Mouse (Mus musculus): Measurements from ENCODE around the gene Vsx1.

The Vsx1 gene

DNA sequence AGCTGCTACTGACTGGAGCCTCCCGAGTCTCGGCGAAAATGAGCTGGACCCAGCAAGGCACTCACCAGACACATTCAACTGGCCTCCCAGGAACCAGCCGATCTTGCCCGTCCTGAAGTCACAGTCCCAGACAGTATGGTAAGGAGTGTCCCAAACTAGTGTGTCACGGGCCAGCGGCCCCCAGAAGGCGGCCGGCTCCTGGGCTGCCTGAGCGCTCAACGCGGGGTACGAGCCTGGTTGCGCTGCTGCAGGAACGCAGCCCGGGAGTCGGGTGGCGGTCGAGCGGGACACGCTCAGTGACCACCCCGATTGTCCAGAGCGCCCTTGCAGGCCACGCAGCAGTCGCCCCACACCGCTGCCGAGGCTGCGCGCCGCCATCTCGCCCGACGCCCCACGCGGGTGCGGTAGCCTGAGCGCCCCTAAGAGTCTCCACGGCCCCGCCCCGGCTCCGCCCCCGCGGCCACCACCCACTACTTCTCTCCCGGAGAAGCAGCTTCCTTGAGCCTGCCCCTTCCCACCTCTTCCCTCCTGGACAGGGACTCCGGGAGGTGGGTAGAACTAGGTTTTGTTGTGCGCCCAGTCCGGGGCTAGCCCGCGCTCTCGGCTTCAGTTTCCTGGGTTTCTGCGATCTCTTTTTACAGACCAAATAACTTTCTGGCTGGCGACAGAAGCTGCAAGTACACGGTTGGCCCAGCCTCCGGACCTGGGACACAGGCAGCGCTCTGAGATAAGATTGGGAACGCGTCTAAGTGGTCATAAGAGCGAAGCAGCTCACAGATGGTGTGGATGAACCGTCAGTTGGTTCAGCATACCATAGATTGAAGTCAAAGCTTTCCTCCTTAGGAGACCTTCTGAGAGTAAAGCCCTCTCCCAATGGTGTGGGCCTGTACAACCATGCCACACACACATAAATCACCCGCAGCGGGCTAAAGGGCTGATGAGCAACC is 21.1 kb downstream of the Vsx1 start, which contains the start of gene Acss1:
Gene Acss1 (minus strand): TSS at position 681 of the 947 bp plus-strand sequence.
- in situ Hi-C loops (cut with MboI, MseI), result no loop called here

DNA sequence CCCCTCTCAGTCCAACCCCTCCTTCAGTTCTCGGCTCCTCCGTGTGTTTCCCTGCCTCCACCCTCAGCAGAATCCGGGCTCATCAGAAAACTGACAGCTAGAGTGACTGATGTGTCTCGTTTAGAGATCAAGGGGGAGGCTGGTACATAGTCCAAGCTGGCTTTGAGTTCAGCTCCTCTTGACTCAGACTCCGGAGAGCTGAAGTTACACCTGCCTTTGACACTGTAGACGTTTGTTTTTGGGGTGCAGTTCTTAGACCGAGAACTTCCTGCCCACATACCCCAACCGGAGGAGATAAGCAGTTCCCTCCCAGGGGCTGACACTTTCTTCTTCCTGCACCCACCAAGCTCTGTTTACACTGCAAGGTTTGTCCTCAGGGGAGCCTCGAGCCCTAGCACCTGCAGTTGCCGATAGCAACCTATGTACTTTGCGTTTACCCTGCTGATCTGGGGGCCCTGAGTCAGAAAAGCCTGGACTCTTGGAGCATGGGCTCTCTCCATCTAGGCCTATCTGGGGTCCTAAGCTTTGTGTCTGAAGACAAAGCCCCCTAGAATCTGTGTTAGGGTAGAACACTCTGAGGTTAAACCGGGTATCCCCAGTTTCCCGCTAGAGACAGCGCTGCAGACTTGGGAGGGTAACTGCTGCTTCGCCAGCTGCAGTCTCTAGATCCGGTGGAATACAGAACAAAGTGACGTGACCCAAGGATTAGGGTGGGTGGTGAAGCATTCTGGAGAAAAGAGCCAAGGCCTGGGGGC is 21.9 kb downstream of the Vsx1 start:
- in situ Hi-C loops (cut with MboI, MseI), result no loop called here

GRCm38 (mm10) chr2:150666723-150667064 is 22.5 kb downstream of the Vsx1 start:
- in situ Hi-C loops (cut with MboI, MseI), result no loop called here

DNA sequence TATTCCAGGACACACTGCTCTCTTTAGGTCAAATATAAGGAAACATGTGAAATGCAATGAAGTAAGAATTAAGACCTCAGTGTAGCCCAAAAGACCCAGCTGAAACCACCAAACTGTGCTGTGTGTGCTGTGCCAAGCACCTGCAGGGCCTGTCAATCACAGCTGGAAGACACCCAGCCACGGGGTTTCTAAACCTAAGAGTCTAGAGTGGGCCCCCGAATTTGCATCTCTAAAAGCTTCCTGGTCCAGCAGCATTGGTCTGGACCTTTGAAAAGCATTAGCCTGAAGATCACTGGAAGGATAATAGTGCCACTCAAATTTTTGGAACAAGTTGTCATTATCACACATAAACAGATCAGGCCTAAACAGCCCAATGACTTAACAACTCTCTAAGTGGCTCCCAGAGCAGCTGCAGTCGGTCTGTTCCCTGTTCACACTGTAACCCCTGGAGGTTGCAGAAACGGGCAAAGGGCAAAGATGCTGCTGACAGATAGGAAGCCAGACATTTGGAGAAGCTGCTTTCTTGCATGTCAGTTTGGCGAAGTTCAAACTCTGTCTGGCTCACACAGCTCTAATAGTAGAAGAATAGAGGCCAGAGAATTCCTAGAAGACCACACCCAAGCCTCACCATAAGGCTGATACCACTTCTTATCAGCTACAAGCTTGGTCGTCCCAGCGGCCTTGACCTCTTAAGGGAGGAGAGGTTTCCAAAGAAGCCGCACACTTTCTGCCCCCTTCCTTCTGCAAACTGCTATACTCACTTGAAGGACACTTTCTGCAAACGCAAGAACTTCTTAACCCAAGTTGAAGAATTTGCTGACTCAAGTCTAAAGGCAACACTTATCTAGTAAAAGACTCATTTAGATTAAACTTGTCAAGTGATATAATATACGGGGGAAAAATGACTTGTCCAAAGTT is 23.4 kb downstream of the Vsx1 start:
- in situ Hi-C loops (cut with MboI, MseI), result no loop called here

- in situ Hi-C loops (cut with MboI, MseI), result no loop called here
Observed at GRCm38 (mm10) chr2:150665006-150665405, 24.2 kb downstream of the Vsx1 start.

DNA sequence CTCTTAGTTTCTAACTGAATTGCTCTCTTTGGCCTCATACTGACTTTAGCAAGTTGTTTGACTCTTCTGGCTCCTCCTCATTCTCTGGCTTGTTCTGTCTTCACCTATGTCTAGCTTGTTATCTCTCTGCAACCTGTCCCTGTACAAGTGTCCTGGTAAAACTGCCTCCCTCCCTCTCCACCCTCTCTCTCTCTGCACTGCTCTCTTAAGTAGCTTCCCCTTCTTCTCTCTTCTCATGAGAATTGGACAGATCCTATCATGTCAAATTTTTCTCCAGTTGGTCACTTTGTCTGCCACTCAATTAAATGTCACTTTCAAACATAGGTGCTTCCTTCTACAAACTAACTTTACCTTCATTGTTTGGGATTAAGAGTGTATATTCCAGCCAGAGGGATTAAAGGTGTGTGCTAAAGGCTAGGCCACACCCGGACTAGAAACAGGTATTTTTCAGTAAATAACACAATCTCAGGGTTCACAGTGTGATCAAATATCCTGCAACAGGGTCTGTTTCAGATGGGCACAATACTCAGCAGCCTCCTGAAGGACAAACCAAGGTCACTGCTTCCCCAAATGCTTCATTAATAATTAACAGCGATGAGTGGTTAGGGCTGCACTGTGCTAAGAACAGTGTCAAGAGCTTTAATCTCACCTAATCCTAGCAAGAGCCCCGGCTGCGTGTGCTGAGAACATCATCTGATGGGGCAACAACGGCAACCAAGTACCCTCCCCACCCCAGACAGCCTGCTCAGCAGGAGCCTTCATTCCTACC is 24.8 kb downstream of the Vsx1 start:
- in situ Hi-C loops (cut with MboI, MseI), result no loop called here

DNA sequence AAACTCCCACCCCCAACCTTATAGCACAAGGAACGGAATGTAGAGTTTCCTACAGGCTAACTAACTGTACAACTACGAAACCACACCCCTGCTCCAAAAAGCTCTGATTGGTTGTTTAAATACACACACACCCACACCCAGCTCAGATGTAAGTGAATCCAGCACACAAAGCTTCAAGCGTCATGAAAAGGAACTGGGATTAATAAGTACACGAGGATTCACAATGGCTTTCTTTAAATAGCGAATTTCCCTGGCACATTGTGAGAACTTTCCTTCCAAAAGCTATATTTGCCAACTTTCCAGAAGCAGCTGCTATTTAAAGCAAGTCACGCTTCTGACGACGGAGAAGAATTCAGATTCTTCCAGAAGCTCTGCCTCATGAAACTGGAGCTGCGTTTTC is 25.9 kb downstream of the Vsx1 start:
- in situ Hi-C loops (cut with MboI, MseI), result no loop called here

GRCm38 (mm10) chr2:150662007-150662406 is 27.2 kb downstream of the Vsx1 start:
- in situ Hi-C loops (cut with MboI, MseI), result no loop called here

DNA sequence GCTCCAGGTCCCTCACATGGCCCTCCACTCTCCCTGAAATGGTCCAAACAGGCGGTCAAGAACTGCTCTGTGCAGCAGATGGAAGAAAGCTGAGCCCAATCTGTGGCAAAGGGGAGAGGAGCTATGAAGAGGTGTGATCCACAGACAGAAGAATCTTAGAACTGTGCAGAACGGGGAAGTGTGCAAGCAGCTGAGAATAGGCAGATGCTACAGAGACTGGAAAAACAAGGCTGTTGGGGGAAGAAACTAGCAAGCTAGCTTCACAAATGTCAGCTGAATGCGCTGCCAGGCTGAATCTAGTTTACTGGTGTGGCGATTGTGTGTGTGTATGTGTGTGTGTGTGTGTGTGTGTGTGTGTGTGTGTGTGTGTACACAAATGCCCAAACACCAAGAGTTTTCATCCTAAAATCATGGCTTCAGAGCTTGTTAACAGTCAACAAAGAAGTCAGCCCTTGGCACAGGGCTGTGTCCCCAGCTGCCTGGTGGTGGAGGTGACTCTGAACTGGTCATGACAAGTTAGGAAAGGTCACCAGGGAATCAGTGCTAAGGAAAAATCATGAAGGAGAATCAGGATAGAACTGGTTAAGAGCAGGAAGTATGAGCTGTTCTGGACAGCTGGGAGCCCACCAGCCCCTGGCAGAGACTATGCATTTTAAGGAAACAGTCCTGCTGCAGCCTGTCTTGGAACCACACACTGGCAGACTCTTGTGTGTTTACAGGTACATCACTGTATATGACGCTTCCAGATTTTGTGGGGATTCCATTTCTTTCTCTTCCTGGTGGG is 28.3 kb downstream of the Vsx1 start:
- in situ Hi-C loops (cut with MboI, MseI), result no loop called here

DNA sequence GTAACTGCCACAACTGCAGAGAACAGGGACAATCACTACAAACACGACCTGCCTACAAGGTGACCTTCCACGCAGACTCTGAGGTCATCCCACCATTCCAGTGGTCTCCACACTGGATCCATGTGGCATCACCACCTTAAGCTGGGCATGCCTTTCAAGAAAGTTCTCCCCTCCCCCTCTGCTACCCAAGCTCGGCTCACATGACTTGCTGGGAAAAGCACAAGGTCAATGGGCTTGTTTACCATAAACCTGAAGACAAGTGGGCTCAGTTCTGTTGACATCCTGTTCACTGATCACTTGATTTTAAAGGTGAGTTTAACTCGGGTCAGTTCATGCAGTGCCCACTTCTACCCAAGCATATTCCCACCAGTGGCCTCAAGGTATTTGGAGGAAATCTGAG is 29.1 kb downstream of the Vsx1 start:
- in situ Hi-C loops (cut with MboI, MseI), result no loop called here

GRCm38 (mm10) chr2:150656975-150657768 is 32.0 kb downstream of the Vsx1 start:
- in situ Hi-C loops (cut with MboI, MseI), result no loop called here

GRCm38 (mm10) chr2:150656112-150656511 is 33.0 kb downstream of the Vsx1 start:
- in situ Hi-C loops (cut with MboI, MseI), result no loop called here

- in situ Hi-C loops (cut with MboI, MseI), result no loop called here
Observed at GRCm38 (mm10) chr2:150655290-150655689, 33.9 kb downstream of the Vsx1 start.

DNA sequence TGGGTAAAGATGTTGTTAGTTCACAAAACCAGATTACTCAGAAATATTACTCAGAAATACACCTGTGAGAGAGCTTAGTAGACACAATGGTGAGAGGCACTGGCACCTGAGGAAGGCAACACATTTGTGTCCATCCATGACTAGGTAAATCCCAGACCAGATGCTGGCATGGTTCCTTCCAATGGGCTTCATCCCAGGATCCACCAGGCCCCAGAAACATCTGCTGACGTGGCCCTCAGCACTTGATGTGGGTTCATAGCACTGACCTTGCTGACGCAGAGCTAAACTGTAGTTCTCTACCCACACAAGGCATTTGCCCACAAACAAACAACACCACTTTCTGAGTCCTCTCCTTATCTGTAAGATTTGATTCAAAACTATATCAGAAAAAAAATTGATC is 34.3 kb downstream of the Vsx1 start:
- in situ Hi-C loops (cut with MboI, MseI), result no loop called here

DNA sequence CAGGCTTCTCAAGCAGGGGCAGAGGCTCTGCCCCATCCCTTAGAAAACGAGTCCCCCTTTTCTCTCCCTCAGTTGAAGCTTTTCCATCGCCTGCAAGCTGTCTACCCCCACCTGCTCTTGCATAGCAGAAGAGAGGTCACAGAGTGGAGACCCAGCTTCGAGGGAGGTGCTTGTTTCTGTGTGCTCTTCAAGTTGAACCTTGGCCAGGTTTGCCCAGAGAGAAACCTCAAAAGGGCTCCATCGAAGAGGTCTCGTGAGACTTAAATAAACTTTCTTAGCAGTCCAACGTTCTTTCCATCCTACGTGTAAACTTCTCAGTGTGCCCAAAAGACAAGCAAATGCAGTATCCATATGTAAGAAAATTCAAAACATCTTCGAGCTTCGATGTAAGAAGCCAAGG is 37.8 kb downstream of the Vsx1 start:
- in situ Hi-C loops (cut with MboI, MseI), result no loop called here

DNA sequence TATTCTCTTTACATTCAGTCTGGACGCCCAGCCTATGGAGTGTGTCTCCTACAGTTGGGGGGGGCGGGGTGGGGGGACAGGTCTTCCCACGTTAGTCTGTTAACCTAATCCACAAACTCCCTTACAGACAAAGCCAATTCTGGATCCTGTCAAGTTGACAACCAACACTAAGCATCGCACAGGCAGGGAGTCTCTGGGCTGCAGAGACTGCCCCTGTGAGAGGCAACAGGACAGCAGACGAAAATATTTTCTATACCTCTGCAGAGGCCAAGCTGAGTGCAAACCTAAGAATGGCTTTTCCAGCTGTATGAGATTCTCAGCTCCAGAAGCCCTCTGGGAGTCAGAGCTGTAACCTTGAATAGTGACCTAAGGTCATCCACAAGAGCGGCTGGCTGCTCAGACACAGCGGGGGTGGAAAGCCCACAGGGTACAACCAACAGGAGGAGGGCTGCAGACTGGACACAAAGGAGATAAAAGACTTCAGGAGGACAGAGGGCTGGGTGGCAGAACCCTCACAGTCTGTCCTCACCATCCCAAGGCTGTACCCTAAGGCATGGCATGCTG is 38.6 kb downstream of the Vsx1 start:
- in situ Hi-C loops (cut with MboI, MseI), result no loop called here

- in situ Hi-C loops (cut with MboI, MseI), result no loop called here
Observed at GRCm38 (mm10) chr2:150648300-150648895, 40.8 kb downstream of the Vsx1 start.

DNA sequence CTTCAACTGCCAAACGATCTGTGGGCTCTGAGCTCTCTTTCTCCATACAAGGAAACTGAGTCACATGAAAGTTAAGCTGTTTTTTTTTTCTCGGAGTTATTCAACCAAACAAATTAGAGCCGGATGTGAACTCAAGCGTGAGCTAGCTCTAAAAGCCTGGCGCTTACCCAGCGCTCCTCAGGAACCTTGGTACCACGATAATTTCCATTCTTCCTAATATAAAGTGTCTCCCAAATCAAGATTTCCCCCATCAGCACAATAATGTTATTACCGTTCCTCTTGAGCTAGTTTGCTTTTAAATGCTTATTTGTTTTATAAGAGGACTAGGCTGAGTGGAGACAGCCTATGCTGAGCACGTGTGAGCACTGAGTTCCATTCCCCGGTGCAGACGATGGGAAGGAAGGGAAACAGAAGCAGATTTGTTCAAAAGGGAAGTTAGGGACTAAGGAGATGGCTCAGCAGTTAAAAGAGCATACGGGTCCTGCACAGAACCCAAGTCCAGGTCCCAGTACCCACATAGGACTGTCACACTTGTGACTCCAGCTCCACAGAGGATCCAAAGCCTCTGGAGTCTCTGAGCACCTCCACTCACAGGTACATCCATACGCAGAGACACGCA is 41.4 kb downstream of the Vsx1 start:
- in situ Hi-C loops (cut with MboI, MseI), result no loop called here
